Mouse (Mus musculus): Measurements from ENCODE around the gene Oxa1l.

GRCm38 (mm10) chr14:54408336-54409056 lies 47.9 kb downstream of the Oxa1l start:
- TF ChIP-seq CTCF (IDR thresholded peaks at IDR 0.05; ENCODE audit: insufficient read depth, low read length) = no peak
- no peak for TF ChIP-seq POLR2A (IDR thresholded peaks at IDR 0.05; ENCODE audit: borderline replicate concordance, extremely low read depth, low read depth, low read length)
